Mouse (Mus musculus) embryonic facial prominence, embryonic 11.5 days (tissue): ENCODE measurements around the gene Igf1r. TPM values are rescaled to one million over a fixed set of nuclear protein-coding genes. Genes with fewer than 3 reads are reported as not detected.

Experiments used
- ATAC-seq: fragments of 200-750 bp; cut with Nextera tagmentation; replicated peaks from 2 replicates; pipeline ENCODE4 v1.8.0; 2017; ENCODE audit warnings: low read depth; ENCODE audit not compliant: insufficient number of reproducible peaks, low FRiP score, low TSS enrichment
- DNase-seq: peaks from one replicate; pipeline ENCODE4 v3.0.0-alpha.2; 2015; ENCODE audit warnings: low spot score
- H3K27ac ChIP-seq: fragments of 300-500 bp; sonication (generic); replicated peaks from 2 replicates; pipeline ENCODE4 v1.5.1; 2014; ENCODE audit warnings: mild to moderate bottlenecking, low read depth, low read length, control low read depth
- H3K27me3 ChIP-seq: fragments of 300-500 bp; sonication (generic); 2 replicates; pipeline ENCODE4 v1.6.1; 2014; ENCODE audit warnings: mild to moderate bottlenecking, low read length, moderate library complexity, mixed read lengths; ENCODE audit not compliant: control insufficient read depth, insufficient read depth
- H3K36me3 ChIP-seq: fragments of 300-500 bp; sonication (generic); replicated peaks from 2 replicates; pipeline ENCODE4 v1.6.1; 2014; ENCODE audit warnings: low read depth, mild to moderate bottlenecking, low read length, moderate library complexity, mixed read lengths; ENCODE audit not compliant: control insufficient read depth, insufficient read depth
- H3K4me1 ChIP-seq: fragments of 300-500 bp; sonication (generic); 2 replicates; pipeline ENCODE4 v1.6.1; 2014; ENCODE audit warnings: low read length, mixed read lengths; ENCODE audit not compliant: control insufficient read depth, insufficient read depth
- H3K4me2 ChIP-seq: fragments of 300-500 bp; sonication (generic); 2 replicates; pipeline ENCODE4 v1.6.1; 2014; ENCODE audit warnings: low read depth, mild to moderate bottlenecking, control low read depth, low read length, moderate library complexity
- H3K4me3 ChIP-seq: fragments of 300-500 bp; sonication (generic); 2 replicates; pipeline ENCODE4 v1.5.1; 2014; ENCODE audit warnings: low read depth, low read length, control low read depth
- H3K9ac ChIP-seq: fragments of 300-500 bp; sonication (generic); replicated peaks from 2 replicates; pipeline ENCODE4 v1.6.1; 2014; ENCODE audit warnings: mild to moderate bottlenecking, control low read depth, low read length
- H3K9me3 ChIP-seq: fragments of 300-500 bp; sonication (generic); replicated peaks from 2 replicates; pipeline ENCODE4 v1.6.1; 2016; ENCODE audit warnings: mild to moderate bottlenecking, low read length, inconsistent platforms, mixed read lengths; ENCODE audit not compliant: control insufficient read depth
- WGBS: fragments of 180-500 bp; shearing (Covaris S2); extraction: QIAGEN DNeasy Blood & Tissue Kit; methylation state at CpG from one replicate; pipeline ENCODE4 v1.1.7; 2014; 5-methylcytosine and 5-hydroxymethylcytosine counted together
- polyA plus RNA-seq: library from polyadenylated mRNA; unstranded; fragments of >200 nt; fragmentation: Nextera tagmentation; extraction: Ambion mirVana; gene quantifications from 2 replicates; pipeline ENCODE4 v1.2.1, GENCODE M21; 2014

Gene Igf1r
- polyA plus RNA-seq, 1 experiment from 2014 or later: 19.4 TPM

DNA sequence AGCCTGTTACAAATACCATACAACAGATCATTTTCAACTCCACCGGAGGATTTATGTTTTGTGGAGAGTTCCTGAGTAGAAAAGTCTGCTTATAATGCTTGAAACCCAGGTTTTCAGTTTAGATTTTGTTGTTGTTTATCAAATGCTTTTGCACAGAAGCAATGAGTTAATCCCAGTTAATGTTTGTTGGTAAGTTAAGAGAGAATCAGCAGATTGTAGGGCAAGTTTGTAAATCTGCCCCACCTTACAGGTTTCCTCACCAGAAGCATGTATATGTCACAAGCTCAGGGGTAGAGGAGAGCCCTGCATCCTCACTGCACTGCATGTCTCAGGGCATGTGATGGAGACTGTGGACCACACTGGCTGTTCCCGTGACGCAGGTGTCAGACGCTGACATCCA is 114.7 kb downstream of the Igf1r start:
- no peaks in the 10 kb centered on the region for H3K9me3 ChIP-seq
- H3K4me1 ChIP-seq: peaks cover 6% of the 10 kb centered on the region
- WGBS: 89% methylated on average over 4 of the region's 4 CpGs
- no peak overlapping the region for H3K27ac ChIP-seq
- no peak overlapping the region for H3K4me3 ChIP-seq
- no peaks in the 10 kb centered on the region for H3K27me3 ChIP-seq
- DNase-seq (no peak), ATAC-seq (no peak)
- H3K9ac ChIP-seq: no peak overlapping the region
- no peaks in the 10 kb centered on the region for H3K36me3 ChIP-seq
- no peak overlapping the region for H3K4me2 ChIP-seq

DNA sequence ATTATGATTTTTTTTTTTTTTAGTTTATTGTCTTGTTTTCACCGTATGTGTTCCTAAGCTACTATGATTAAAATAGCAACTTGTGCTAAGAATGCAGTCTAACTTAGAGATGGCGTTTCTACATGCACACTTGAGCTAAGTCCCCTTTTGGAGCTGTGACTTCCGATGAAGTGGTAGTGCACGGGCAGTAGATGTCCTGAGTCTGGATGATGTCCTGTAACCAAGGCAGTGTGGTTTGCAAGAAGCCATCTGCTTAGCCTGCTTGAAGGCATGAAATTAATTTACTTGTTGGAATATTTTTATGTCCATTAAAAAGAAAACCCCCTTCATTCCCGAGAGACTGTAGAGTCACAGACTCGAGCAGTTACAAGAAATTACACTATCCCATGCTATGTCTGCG is 116.7 kb downstream of the Igf1r start:
- Histone ChIP-seq H3K4me1 (peaks cover 11% of the 10 kb centered on the region), H3K27me3 (no peaks in the 10 kb centered on the region), H3K27ac (no peak overlapping the region; the same call in 1 of the 2 replicates), H3K9me3 (no peaks in the 10 kb centered on the region), H3K4me2 (no peak overlapping the region), H3K9ac (no peak overlapping the region), H3K36me3 (no peaks in the 10 kb centered on the region), H3K4me3 (no peak overlapping the region)
- no peak for ATAC-seq
- WGBS: 71% methylated on average over 7 of the region's 7 CpGs
- DNase-seq: no peak

DNA sequence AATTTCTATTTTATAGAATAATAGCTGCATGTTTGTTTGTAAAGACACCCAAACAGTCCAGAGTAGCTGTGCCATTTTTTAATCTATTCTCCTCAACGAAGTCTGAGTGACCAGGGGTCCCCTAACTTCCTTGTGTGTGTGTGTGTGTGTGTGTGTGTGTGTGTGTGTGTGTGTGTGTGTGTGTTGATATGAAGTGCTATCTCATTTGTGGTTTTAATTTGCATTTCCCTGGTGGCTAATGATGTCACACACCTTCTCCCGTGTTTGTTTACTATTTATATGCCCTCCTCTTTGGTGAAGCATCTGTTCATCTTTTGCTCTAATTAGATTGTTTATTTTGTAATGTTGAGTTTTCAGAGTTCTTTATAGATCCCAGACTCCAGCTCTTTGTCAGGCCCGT is 117.4 kb downstream of the Igf1r start:
- WGBS: 31% methylated on average over 3 of the region's 3 CpGs
- H3K36me3 ChIP-seq: no peaks in the 10 kb centered on the region
- no peak for ATAC-seq
- no peaks in the 10 kb centered on the region for H3K9me3 ChIP-seq
- no peak overlapping the region for H3K4me2 ChIP-seq
- H3K27ac ChIP-seq: no peak overlapping the region
- no peaks in the 10 kb centered on the region for H3K27me3 ChIP-seq
- no peak overlapping the region for H3K4me3 ChIP-seq
- H3K4me1 ChIP-seq: peaks cover 8% of the 10 kb centered on the region; the same call in 1 of the 2 replicates
- no peak overlapping the region for H3K9ac ChIP-seq
- no peak for DNase-seq

DNA sequence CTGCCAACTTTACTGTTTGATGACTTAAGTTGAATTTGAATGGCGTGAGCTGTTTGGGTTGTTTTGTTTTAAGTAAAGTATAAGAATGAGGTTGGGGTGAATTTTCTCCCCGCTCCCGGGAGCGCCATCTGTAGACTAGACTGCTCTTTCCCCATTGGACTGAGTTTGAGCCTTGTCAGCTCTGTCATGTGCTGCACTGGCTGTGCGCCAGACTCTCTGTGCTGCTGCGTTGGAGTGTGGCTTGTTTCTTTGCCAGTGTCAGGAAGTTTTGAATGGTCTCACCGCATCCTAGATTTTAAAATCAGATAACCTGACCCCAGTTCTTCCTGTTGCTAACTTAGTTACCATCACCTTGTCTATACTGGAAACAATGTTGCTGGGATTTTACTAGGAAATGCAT is 118.0 kb downstream of the Igf1r start:
- H3K4me1 ChIP-seq: peaks cover 8% of the 10 kb centered on the region; the same call in 1 of the 2 replicates
- peak; percentile 70 for DNase-seq
- WGBS: 46% methylated on average over 7 of the region's 7 CpGs
- H3K4me3 ChIP-seq: no peak overlapping the region
- ATAC-seq: no peak
- no peak overlapping the region for H3K27ac ChIP-seq
- H3K4me2 ChIP-seq: no peak overlapping the region
- H3K9me3 ChIP-seq: no peaks in the 10 kb centered on the region
- H3K27me3 ChIP-seq: no peaks in the 10 kb centered on the region
- no peak overlapping the region for H3K9ac ChIP-seq
- H3K36me3 ChIP-seq: no peaks in the 10 kb centered on the region

DNA sequence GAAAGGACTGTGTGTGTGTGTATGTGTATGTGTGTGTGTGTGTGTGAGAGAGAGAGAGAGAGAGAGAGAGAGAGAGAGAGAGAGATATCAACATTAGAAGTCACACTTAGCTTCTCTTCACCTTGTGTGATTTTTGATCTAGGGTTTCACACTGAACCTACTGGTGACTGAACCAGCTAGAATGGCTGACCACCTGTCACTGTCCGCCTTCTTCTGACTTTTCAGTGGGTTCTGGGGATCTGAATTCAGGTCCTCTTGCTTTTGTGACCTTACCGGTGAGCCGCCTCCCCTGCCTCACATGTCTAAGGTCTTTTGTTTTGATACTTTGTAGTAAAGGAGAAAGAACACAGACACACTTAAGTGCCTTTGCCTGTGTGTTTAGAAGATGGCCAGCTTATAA is 118.4 kb downstream of the Igf1r start:
- Histone ChIP-seq H3K36me3 (no peaks in the 10 kb centered on the region), H3K9me3 (no peaks in the 10 kb centered on the region), H3K4me1 (peaks cover 8% of the 10 kb centered on the region; the same call in 1 of the 2 replicates), H3K27ac (no peak overlapping the region), H3K4me3 (no peak overlapping the region), H3K27me3 (no peaks in the 10 kb centered on the region), H3K4me2 (no peak overlapping the region), H3K9ac (no peak overlapping the region)
- no peak for ATAC-seq
- 85% methylated on average over 3 of the region's 3 CpGs for WGBS
- no peak for DNase-seq

DNA sequence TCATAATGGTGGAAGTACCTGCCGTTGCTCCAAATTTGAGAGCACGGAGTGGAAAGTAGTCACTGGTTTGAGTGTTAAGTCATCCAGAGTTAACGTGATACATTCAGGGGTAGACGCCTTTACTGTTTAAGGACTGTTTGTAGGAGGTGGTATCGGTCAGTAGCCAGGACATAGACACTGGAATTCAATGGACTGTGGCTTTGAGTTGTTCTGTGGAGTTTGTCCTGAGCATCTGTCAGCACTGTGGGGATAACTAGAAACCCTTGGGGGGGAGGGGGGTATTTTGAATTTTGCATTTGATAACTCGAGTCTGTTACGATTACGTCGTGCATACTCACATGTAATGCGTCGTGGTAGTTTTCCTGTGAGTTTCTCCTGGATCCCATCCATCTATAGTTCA is 119.1 kb downstream of the Igf1r start:
- Histone ChIP-seq H3K4me2 (no peak overlapping the region), H3K27me3 (no peaks in the 10 kb centered on the region), H3K36me3 (no peaks in the 10 kb centered on the region), H3K27ac (no peak overlapping the region), H3K9me3 (no peaks in the 10 kb centered on the region), H3K9ac (no peak overlapping the region), H3K4me1 (peaks cover 8% of the 10 kb centered on the region; the same call in 1 of the 2 replicates), H3K4me3 (no peak overlapping the region)
- 93% methylated on average over 11 of the region's 11 CpGs for WGBS
- ATAC-seq (no peak), DNase-seq (no peak)

DNA sequence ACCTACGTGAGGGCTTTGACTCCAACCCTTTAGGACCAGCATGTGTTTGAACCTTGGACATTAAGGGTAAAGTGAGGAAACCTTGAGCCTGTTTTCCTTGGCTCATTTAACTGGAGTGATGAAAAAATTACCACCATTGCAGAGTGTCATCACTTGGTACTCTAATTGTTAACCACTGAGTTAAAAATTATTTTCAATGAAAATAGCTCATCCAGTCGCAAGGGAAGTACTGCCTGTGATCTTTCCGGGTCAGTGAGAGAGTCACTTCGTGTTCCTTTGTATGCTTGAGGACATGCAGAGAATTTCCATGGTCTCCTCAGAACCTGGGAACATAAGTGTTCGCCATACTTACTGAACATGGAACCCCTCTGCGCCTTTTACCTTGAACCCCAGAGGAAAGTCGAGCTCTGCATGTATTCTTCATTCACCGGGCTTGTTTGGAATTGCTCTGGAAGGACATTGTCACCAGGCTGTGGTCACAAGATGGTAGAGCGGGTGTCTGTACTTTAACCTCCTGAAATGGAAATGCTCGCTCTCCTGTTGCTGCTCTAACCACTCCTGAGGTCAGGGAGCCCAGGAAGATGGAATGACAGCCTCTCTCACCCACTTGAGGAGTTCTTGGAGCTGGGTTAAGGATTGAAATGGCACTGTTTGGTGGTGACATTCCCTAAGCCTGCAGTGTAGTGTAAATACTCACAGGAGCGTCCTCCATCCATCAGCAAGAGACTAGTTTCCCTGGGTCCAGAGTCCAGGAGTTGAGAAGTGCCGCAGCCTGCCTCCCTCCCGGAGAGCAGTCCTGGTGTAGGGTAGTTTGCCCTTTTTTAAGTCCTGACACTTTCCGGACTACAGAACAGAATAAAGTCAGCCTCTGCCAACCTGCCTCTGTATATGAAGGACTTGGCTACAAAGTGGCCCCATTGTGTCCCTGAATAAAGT is 120.2 kb downstream of the Igf1r start:
- Histone ChIP-seq H3K9me3 (no peaks in the 10 kb centered on the region), H3K27me3 (no peaks in the 10 kb centered on the region), H3K4me3 (no peak overlapping the region), H3K4me1 (peaks cover 8% of the 10 kb centered on the region; the same call in 1 of the 2 replicates), H3K4me2 (0 out of 2 replicates have a peak overlapping the region, but pooled peaks have one; percentile 16), H3K9ac (no peak overlapping the region), H3K27ac (no peak overlapping the region), H3K36me3 (no peaks in the 10 kb centered on the region)
- DNase-seq (no peak), ATAC-seq (peak; percentile 10; the same call in 1 of the 2 replicates)
- 70% methylated on average over 14 of the region's 14 CpGs for WGBS

DNA sequence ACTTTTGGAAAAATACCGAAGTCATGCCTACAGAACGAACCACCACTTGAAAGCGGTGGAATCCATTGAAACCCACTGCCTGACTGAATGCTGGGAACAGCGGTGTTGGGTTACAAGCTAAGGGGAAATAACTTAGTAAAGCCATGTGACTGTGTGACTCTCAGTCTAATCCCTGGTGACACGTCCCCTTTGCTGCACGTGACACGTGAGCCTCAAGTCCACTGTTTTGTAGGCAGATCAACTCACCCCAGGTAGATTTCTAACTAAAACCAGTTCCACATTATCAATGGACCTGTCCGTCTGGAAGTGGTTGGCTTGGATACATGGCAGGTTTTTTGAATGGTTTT is 120.8 kb downstream of the Igf1r start:
- no peaks in the 10 kb centered on the region for H3K27me3 ChIP-seq
- H3K9ac ChIP-seq: no peak overlapping the region
- ATAC-seq (peak; percentile 87), DNase-seq (peak; percentile 83)
- no peak overlapping the region for H3K27ac ChIP-seq
- H3K36me3 ChIP-seq: no peaks in the 10 kb centered on the region
- H3K4me1 ChIP-seq: peaks cover 8% of the 10 kb centered on the region; the same call in 1 of the 2 replicates
- 11% methylated on average over 8 of the region's 8 CpGs for WGBS
- no peak overlapping the region for H3K4me2 ChIP-seq
- no peaks in the 10 kb centered on the region for H3K9me3 ChIP-seq
- H3K4me3 ChIP-seq: no peak overlapping the region
